Mouse (Mus musculus) G1E-ER4 (cell line): ENCODE measurements around the gene Synj2. TPM values are rescaled to one million over a fixed set of nuclear protein-coding genes. Genes with fewer than 3 reads are reported as not detected.

Experiments used
- GATA1 ChIP-seq: IDR thresholded peaks from one replicate; pipeline ENCODE4 v1.8.0; 2012; ENCODE audit warnings: low read length, inconsistent platforms
- polyA plus RNA-seq: library from polyadenylated mRNA; stranded (reverse); fragments of >175 nt; gene quantifications from 2 replicates; pipeline ENCODE4 v1.2.3, GENCODE M21; 2012

Synj2 gene
- polyA plus RNA-seq, 1 experiment, result not detected

- no peak for TF ChIP-seq GATA1
Observed at GRCm38 (mm10) chr17:6001389-6001788, 60.3 kb downstream of the Synj2 start.

GRCm38 (mm10) chr17:6001836-6002235, 60.8 kb downstream of the Synj2 start:
- TF ChIP-seq GATA1, result no peak

GRCm38 (mm10) chr17:6002563-6002962, 61.5 kb downstream of the Synj2 start:
- TF ChIP-seq GATA1, result no peak

- no peak for TF ChIP-seq GATA1
Observed at GRCm38 (mm10) chr17:6003661-6004060, 62.6 kb downstream of the Synj2 start.

GRCm38 (mm10) chr17:6005246-6005637, 64.2 kb downstream of the Synj2 start:
- TF ChIP-seq GATA1, result no peak

- no peak for TF ChIP-seq GATA1
Observed at GRCm38 (mm10) chr17:6005638-6006471, 64.8 kb downstream of the Synj2 start.

GRCm38 (mm10) chr17:6007101-6007780, 66.2 kb downstream of the Synj2 start:
- no peak for TF ChIP-seq GATA1

- TF ChIP-seq GATA1, result no peak
Observed at GRCm38 (mm10) chr17:6007902-6008301, 66.8 kb downstream of the Synj2 start.

GRCm38 (mm10) chr17:6008590-6008989, 67.5 kb downstream of the Synj2 start:
- no peak for TF ChIP-seq GATA1

- no peak for TF ChIP-seq GATA1
Observed at GRCm38 (mm10) chr17:6009606-6010005, 68.5 kb downstream of the Synj2 start.

GRCm38 (mm10) chr17:6013079-6013478, 72.0 kb downstream of the Synj2 start:
- no peak for TF ChIP-seq GATA1

GRCm38 (mm10) chr17:6014985-6015384, 73.9 kb downstream of the Synj2 start:
- TF ChIP-seq GATA1, result no peak

- no peak for TF ChIP-seq GATA1
Observed at GRCm38 (mm10) chr17:6016213-6016780, 75.2 kb downstream of the Synj2 start.

GRCm38 (mm10) chr17:6017268-6017667, 76.2 kb downstream of the Synj2 start:
- TF ChIP-seq GATA1, result no peak

GRCm38 (mm10) chr17:6018348-6018747, 77.3 kb downstream of the Synj2 start:
- no peak for TF ChIP-seq GATA1

- no peak for TF ChIP-seq GATA1
Observed at GRCm38 (mm10) chr17:6019776-6020175, 78.7 kb downstream of the Synj2 start.
